Mouse (Mus musculus): ENCODE data around the gene Zfp119a.

DNA sequence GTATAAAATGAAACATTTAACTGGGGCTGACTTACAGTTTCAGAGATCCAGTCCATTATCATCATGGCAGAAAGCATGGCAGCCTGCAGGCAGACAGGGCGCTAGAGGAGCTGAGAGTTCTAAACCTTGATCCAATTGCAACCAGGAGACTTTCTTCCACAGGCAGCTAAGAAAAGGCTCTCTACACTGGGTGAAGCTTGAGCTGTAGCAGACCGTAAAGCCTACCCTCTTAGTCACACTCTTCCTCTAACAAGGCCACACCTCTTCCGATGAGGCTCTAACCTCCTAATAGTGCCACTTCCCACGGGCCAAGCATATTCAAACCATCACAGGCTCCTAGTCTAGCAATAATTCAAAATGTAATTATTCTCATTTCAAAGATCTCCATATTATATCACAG is 1.5 kb downstream of the Zfp119a start:
- TF ChIP-seq CTCF (IDR thresholded peaks at IDR 0.05; ENCODE audit: extremely low read depth, insufficient read length, insufficient replicate concordance, low read depth, low read length): no peak
- no peak for TF ChIP-seq POLR2A (IDR thresholded peaks at IDR 0.05; ENCODE audit: low read depth, low read length)

Data from small intestine, adult 2 months (tissue).